Mouse (Mus musculus) erythroblast, embryonic 14.5 days (primary cell): Measurements from ENCODE around the gene Aff3. TPM values are rescaled to one million over a fixed set of nuclear protein-coding genes. Genes with fewer than 3 reads are reported as not detected.

Experiments used
- H3K27me3 ChIP-seq: 2 replicates; pipeline ENCODE4 v1.6.1; 2012; ENCODE audit warnings: inconsistent platforms; ENCODE audit not compliant: control insufficient read depth
- H3K36me3 ChIP-seq: 2 replicates; pipeline ENCODE4 v1.6.1; 2012; ENCODE audit warnings: mild to moderate bottlenecking, inconsistent platforms; ENCODE audit not compliant: control insufficient read depth
- H3K4me1 ChIP-seq: 2 replicates; pipeline ENCODE4 v1.6.1; 2012; ENCODE audit warnings: inconsistent platforms; ENCODE audit not compliant: control insufficient read depth
- H3K4me3 ChIP-seq: replicated peaks from 2 replicates; pipeline ENCODE3; 2012; ENCODE audit warnings: moderate library complexity, mild to moderate bottlenecking, inconsistent platforms
- H3K9me3 ChIP-seq: 2 replicates; pipeline ENCODE4 v1.6.1; 2012; ENCODE audit warnings: low read length, inconsistent platforms, mixed read lengths; ENCODE audit not compliant: control insufficient read depth
- GATA1 ChIP-seq: IDR thresholded peaks from 2 replicates; pipeline ENCODE4 v1.6.1; 2012; ENCODE audit warnings: low read length, inconsistent platforms, mixed read lengths
- TAL1 ChIP-seq: IDR thresholded peaks from 3 replicates; pipeline ENCODE4 v1.6.1; 2012; ENCODE audit warnings: low read length, inconsistent platforms, mixed read lengths
- polyA plus RNA-seq: library from polyadenylated mRNA; stranded (reverse); fragments of >175 nt; gene quantifications from 2 replicates; pipeline ENCODE4 v1.2.3, GENCODE M21; 2012

The Aff3 gene
- polyA plus RNA-seq, 1 experiment, result 0.02 TPM

DNA sequence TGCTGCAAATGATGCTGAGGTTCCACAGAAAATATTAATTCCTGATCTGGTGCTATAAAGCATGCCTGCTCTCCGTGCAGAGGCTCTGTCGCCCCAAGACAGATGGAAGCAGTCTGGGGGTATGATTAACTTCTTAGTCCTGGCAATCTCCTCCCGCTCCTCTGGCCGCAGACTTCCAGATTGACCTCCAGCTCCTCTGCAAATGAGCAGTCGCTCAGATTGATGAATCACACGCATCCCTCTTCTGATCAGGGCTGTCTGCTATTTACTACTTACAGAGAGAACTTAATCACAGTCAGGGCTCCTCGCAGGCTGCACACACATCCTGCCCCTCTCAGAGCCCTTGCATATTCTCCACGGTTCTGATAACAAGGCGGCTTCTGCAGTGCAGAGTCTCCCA lies 416.7 kb downstream of the Aff3 start:
- Histone ChIP-seq H3K4me3 (no peak overlapping the region), H3K9me3 (no peaks in the 10 kb centered on the region), H3K36me3 (no peaks in the 10 kb centered on the region), H3K27me3 (no peaks in the 10 kb centered on the region), H3K4me1 (no peaks in the 10 kb centered on the region)
- TF ChIP-seq GATA1 (no peak), TAL1 (no peak)

DNA sequence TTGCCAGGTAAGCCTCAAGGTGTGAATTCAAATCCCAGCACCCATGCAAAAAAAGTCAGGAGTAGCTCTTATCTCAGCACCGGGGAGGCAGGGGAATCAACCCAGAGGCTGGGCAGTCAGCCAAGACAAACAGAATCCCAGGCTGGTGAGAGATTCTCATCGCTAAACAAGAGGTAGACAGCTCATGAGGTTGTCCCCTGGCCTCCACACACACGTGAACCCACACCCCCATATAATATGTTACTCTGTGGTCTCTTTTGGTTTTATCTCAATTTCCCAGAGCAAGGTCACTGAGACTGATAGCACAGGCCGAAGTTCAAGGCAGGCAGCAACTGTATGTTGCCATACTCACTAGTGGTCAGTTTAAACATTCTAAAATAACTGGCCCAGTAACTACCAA lies 422.2 kb downstream of the Aff3 start:
- Histone ChIP-seq H3K36me3 (no peaks in the 10 kb centered on the region), H3K27me3 (no peaks in the 10 kb centered on the region), H3K4me1 (no peaks in the 10 kb centered on the region), H3K4me3 (no peak overlapping the region), H3K9me3 (no peaks in the 10 kb centered on the region)
- TF ChIP-seq TAL1 (no peak), GATA1 (no peak)

DNA sequence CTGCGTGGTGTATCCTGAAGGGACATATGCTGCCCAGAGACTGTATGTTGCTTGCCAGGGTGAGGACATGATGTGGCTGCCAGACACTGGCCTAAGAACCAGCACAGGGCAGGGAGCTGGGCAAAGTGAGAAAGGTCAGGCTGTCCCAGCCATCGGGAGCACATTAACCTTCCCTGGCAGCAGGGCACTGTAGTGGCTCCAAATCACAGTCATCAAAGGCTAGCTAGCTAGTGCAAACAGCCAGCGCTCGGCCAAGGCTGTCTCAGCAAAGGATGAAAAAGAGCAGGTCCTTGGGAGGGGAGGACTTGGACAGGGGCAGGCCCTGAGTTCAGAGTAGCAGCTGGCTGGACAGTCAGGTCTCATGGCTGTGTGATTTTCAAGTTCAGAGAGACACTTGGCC lies 423.0 kb downstream of the Aff3 start:
- Histone ChIP-seq H3K36me3 (no peaks in the 10 kb centered on the region), H3K4me1 (no peaks in the 10 kb centered on the region), H3K9me3 (no peaks in the 10 kb centered on the region), H3K4me3 (no peak overlapping the region), H3K27me3 (no peaks in the 10 kb centered on the region)
- no peak for TF ChIP-seq GATA1
- no peak for TF ChIP-seq TAL1

DNA sequence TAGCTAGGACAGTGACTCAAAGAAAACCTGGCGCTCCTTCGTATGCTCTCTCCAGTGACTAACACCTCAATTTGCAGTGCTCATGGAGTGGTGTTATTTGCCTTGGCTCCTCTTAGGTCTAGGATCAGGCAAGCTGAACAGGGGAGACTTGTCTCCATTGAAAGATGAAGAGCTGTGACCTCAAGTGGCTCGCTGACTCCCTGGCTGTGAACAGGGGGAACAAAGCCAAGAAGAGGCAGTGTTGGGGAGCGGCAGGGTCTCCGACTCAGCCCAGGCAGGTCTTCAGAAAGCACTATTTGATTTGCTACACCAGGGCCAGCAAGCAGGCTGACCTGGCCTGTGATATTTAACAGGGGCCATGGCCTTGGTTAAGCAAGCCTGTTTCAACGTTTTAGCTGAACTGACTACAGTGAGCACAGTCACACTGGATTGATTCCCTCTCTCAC lies 423.5 kb downstream of the Aff3 start:
- H3K9me3 ChIP-seq, result no peaks in the 10 kb centered on the region
- TF ChIP-seq GATA1, result no peak
- no peak for TF ChIP-seq TAL1

DNA sequence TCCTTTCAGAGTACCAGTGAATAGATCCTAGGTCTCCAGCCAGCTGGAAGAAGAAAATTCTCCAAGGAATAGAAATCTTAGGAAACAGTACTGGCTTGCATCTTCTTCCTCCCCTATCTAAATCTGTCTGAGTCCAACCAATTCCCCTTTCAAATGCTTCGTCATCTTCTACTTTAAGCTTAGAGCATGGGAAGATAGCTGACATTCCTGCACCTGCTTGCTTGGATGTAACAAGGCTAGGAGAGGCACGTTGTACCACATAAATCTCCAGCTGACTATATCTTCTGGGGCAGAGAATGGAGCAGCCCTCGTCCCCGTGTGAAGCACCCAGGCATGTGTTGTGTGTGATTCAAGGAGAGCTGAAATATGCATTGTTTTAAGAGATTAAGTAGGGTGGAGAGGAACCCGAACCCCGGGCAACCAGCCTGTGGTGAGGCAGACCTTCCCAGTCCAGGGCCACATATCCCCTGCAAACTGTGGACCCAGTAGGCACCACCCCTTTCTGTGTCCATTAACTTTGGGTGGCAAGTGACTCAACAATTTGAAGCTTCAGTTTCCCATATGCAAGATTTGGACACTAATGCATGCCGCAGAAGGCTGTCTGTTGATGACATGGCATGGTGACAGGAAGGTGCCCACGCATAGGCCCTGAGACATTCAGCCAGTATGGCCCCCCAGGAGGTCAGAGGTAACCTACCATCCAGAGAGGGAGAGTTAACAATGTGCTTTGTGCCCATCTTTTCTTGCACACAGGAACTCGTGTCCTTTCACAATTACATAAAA lies 424.1 kb downstream of the Aff3 start:
- Histone ChIP-seq H3K4me1 (no peaks in the 10 kb centered on the region), H3K36me3 (no peaks in the 10 kb centered on the region), H3K9me3 (no peaks in the 10 kb centered on the region), H3K27me3 (no peaks in the 10 kb centered on the region), H3K4me3 (no peak overlapping the region)
- no peak for TF ChIP-seq TAL1
- no peak for TF ChIP-seq GATA1

More for the DNA sequence above, 423.5 kb downstream of the Aff3 start:
- Histone ChIP-seq H3K4me1 (no peaks in the 10 kb centered on the region), H3K36me3 (no peaks in the 10 kb centered on the region), H3K4me3 (no peak overlapping the region), H3K27me3 (no peaks in the 10 kb centered on the region)

DNA sequence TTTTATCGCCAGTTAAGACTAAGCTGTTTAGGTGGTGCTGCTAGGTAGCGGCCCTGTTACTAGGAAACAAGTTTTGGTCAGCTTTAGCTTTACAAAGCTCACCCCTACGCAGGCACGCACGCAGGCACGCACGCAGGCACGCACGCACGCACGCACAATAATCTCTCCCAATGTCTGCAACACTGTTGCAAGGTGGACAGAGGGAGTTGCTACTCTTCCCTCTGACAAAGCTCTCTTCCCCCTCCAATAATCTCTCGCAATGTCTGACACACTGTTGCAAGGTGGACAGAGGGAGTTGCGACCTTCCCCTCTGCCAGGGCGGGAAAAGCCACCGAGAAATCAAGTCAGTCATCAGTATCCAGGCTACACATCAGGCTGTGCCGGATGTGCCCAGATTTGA lies 425.2 kb downstream of the Aff3 start:
- Histone ChIP-seq H3K9me3 (no peaks in the 10 kb centered on the region), H3K36me3 (no peaks in the 10 kb centered on the region), H3K27me3 (no peaks in the 10 kb centered on the region), H3K4me1 (no peaks in the 10 kb centered on the region), H3K4me3 (no peak overlapping the region)
- TF ChIP-seq TAL1 (no peak), GATA1 (no peak)

DNA sequence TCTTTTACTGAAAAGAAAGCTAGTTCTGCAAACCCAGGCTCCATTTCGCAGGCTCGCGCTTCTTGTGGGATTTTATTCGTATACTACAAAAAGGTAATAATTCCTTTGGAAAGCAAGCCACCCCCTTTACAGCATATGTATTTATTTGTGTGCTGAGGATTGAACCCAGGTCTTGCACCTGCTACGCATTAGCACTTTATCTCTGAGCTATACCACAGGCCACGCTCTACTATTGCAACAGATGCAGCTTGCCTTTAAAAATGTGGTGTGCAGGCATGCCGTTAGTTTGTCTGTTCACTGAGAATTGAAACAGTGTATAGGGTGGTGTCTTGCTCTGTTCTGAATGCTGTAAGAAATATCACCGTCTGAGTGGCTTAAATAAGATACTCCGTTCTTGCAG lies 426.9 kb downstream of the Aff3 start:
- Histone ChIP-seq H3K27me3 (no peaks in the 10 kb centered on the region), H3K36me3 (no peaks in the 10 kb centered on the region), H3K9me3 (no peaks in the 10 kb centered on the region), H3K4me3 (no peak overlapping the region), H3K4me1 (no peaks in the 10 kb centered on the region)
- TF ChIP-seq GATA1 (no peak), TAL1 (no peak)

DNA sequence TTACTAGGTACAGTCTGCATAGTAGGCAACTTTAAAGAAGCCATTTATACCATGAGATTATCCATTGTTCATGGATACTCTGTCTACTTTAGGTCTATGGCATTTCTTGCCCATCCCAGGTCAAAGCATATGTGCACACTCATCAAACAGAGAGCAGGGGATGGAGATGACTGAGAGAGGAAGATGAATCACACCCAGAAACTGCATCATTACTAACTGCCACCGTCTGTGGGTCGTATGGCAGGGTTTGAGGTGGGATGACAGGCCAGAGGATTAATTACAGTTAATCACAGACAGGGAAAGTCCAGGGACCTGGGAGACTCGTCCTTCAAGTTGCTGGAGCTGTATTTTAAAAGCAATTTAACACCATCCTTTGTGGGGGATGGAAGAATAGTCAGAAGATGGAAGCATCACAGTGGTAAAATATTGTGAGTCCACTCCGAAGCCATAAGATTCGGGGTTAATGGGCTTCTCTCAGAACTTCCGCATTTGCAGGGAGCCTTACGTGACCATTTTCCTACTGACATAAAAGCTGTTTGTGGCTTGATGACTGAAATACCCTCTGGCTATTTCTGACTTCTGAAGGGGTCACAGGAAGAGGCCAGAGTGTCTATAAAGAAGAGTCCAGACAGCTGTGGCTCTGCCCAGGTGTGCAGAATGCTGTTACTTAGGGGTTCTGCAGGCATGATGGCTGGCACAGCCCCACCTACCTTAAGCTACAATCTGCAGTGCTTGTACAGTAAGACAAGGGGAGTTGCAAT lies 427.5 kb downstream of the Aff3 start:
- TF ChIP-seq TAL1 (no peak), GATA1 (no peak)
- no peak overlapping the region for H3K4me3 ChIP-seq
- no peaks in the 10 kb centered on the region for H3K4me1 ChIP-seq
- H3K36me3 ChIP-seq, result no peaks in the 10 kb centered on the region
- H3K9me3 ChIP-seq, result no peaks in the 10 kb centered on the region
- H3K27me3 ChIP-seq, result no peaks in the 10 kb centered on the region

DNA sequence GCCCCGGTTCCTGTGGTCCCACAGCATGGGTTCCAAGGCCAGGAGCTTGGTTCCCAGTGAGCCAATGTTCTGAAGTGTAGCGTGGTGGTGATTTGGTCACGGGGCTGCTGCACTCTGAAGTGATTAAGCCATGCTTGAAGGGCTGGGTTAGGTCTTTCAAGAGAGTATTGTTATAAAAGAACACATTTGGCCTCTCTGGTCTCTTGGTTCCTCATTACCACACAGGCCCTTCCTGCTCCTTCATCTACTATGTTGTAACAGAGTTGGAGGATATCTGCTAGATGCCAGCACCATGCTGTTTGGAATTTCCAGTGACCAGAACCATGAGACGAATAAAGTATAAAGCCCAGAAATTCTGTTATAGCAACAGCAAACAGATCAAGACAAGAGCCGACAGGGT lies 431.6 kb downstream of the Aff3 start:
- no peak overlapping the region for H3K4me3 ChIP-seq
- no peaks in the 10 kb centered on the region for H3K27me3 ChIP-seq
- H3K36me3 ChIP-seq, result no peaks in the 10 kb centered on the region
- no peaks in the 10 kb centered on the region for H3K4me1 ChIP-seq
- TF ChIP-seq GATA1 (no peak), TAL1 (no peak)
- H3K9me3 ChIP-seq, result no peaks in the 10 kb centered on the region
